Mouse (Mus musculus) thymus, adult 2 months (tissue): Measurements from ENCODE around the gene BC051665.

Experiments used
- CTCF ChIP-seq: fragments of 200-500 bp; IDR thresholded peaks from 2 replicates; pipeline ENCODE4 v1.5.1; 2012; ENCODE audit warnings: mild to moderate bottlenecking, control low read depth, low read length, moderate library complexity, borderline replicate concordance; ENCODE audit not compliant: control insufficient read depth, poor library complexity, insufficient read depth; ENCODE audit errors: extremely low read depth
- POLR2A ChIP-seq: fragments of 200-500 bp; IDR thresholded peaks from 2 replicates; pipeline ENCODE4 v1.6.1; 2012; ENCODE audit warnings: mild to moderate bottlenecking, low read length, control low read depth, moderate library complexity; ENCODE audit not compliant: control insufficient read depth, poor library complexity, insufficient read depth; ENCODE audit errors: extremely low read depth

GRCm38 (mm10) chr13:60786264-60786663 is at the start of gene BC051665:
- TF ChIP-seq CTCF: no peak
- no peak for TF ChIP-seq POLR2A
